Mouse (Mus musculus): ENCODE measurements around the gene Ntrk2. TPM values are rescaled to one million over a fixed set of nuclear protein-coding genes. Genes with fewer than 3 reads are reported as not detected.

The Ntrk2 gene
- 159 and 204 TPM in 2 replicates for polyA plus RNA-seq (2012; ENCODE audit: insufficient read depth, insufficient read length, low replicate concordance, missing spikeins)

- peaks cover 3% of the 10 kb centered on the region; the same call in 1 of the 2 replicates for H3K4me1 ChIP-seq (ENCODE audit: control insufficient read depth, insufficient read depth, low read length)
- TF ChIP-seq POLR2A (IDR thresholded peaks at IDR 0.05; ENCODE audit: insufficient read depth, low read depth, low read length): peak; percentile 34; the same call in 1 of the 2 replicates
- TF ChIP-seq CTCF (IDR thresholded peaks at IDR 0.05; ENCODE audit: insufficient read depth, low read depth, low read length): peak; percentile 73
- under 1% methylated on average over 47 of the region's 47 CpGs for WGBS
- H3K4me3 ChIP-seq (ENCODE audit: insufficient read depth, low read depth, low read length): peak within 1 kb of the TSS; percentile 88
- H3K27ac ChIP-seq (ENCODE audit: insufficient read depth, low read depth, low read length): peak within 1 kb of the TSS; percentile 96
Observed at GRCm38 (mm10) chr13:58806397-58806892, at the start of gene Ntrk2. TSS of gene Ntrk2 (plus strand) at chr13:58806569.

GRCm38 (mm10) chr13:58761003-58761630 lies 45.3 kb upstream of the Ntrk2 start:
- 91% methylated on average over 5 of the region's 5 CpGs for WGBS
- Histone ChIP-seq H3K4me1 (ENCODE audit: control insufficient read depth, insufficient read depth, low read length) (no peaks in the 10 kb centered on the region), H3K4me3 (ENCODE audit: insufficient read depth, low read depth, low read length) (no peak overlapping the region), H3K27ac (ENCODE audit: insufficient read depth, low read depth, low read length) (no peak overlapping the region)
- no peak for TF ChIP-seq POLR2A (IDR thresholded peaks at IDR 0.05; ENCODE audit: insufficient read depth, low read depth, low read length)
- TF ChIP-seq CTCF (IDR thresholded peaks at IDR 0.05; ENCODE audit: insufficient read depth, low read depth, low read length): no peak

GRCm38 (mm10) chr13:58768258-58768657 lies 38.1 kb upstream of the Ntrk2 start:
- H3K4me1 ChIP-seq (ENCODE audit: control insufficient read depth, insufficient read depth, low read length): peaks cover 4% of the 10 kb centered on the region; the same call in 1 of the 2 replicates
- TF ChIP-seq CTCF (IDR thresholded peaks at IDR 0.05; ENCODE audit: insufficient read depth, low read depth, low read length) (no peak), POLR2A (IDR thresholded peaks at IDR 0.05; ENCODE audit: insufficient read depth, low read depth, low read length) (no peak)
- WGBS: 93% methylated on average over 6 of the region's 6 CpGs
- H3K27ac ChIP-seq (ENCODE audit: insufficient read depth, low read depth, low read length): no peak overlapping the region
- no peak overlapping the region for H3K4me3 ChIP-seq (ENCODE audit: insufficient read depth, low read depth, low read length)

- Histone ChIP-seq H3K4me1 (ENCODE audit: control insufficient read depth, insufficient read depth, low read length) (peaks cover 4% of the 10 kb centered on the region; the same call in 1 of the 2 replicates), H3K27ac (ENCODE audit: insufficient read depth, low read depth, low read length) (no peak overlapping the region), H3K4me3 (ENCODE audit: insufficient read depth, low read depth, low read length) (no peak overlapping the region)
- 84% methylated on average over 2 of the region's 2 CpGs for WGBS
- no peak for TF ChIP-seq CTCF (IDR thresholded peaks at IDR 0.05; ENCODE audit: insufficient read depth, low read depth, low read length)
- no peak for TF ChIP-seq POLR2A (IDR thresholded peaks at IDR 0.05; ENCODE audit: insufficient read depth, low read depth, low read length)
Observed at GRCm38 (mm10) chr13:58769438-58769837, 36.9 kb upstream of the Ntrk2 start.

GRCm38 (mm10) chr13:58779261-58779660 lies 27.1 kb upstream of the Ntrk2 start:
- WGBS: 93% methylated on average over 14 of the region's 14 CpGs
- Histone ChIP-seq H3K4me3 (ENCODE audit: insufficient read depth, low read depth, low read length) (no peak overlapping the region), H3K27ac (ENCODE audit: insufficient read depth, low read depth, low read length) (no peak overlapping the region), H3K4me1 (ENCODE audit: control insufficient read depth, insufficient read depth, low read length) (peaks cover 4% of the 10 kb centered on the region; the same call in 1 of the 2 replicates)
- TF ChIP-seq CTCF (IDR thresholded peaks at IDR 0.05; ENCODE audit: insufficient read depth, low read depth, low read length) (no peak), POLR2A (IDR thresholded peaks at IDR 0.05; ENCODE audit: insufficient read depth, low read depth, low read length) (no peak)

GRCm38 (mm10) chr13:58786476-58786875 lies 19.9 kb upstream of the Ntrk2 start:
- no peak overlapping the region for H3K4me3 ChIP-seq (ENCODE audit: insufficient read depth, low read depth, low read length)
- 46% methylated on average over 3 of the region's 3 CpGs for WGBS

GRCm38 (mm10) chr13:58790741-58791140 lies 15.6 kb upstream of the Ntrk2 start:
- WGBS: 85% methylated on average over 7 of the region's 7 CpGs
- H3K4me3 ChIP-seq (ENCODE audit: insufficient read depth, low read depth, low read length): no peak overlapping the region
- H3K27ac ChIP-seq (ENCODE audit: insufficient read depth, low read depth, low read length): no peak overlapping the region
- TF ChIP-seq CTCF (IDR thresholded peaks at IDR 0.05; ENCODE audit: insufficient read depth, low read depth, low read length): no peak
- TF ChIP-seq POLR2A (IDR thresholded peaks at IDR 0.05; ENCODE audit: insufficient read depth, low read depth, low read length): no peak
- peaks cover 2% of the 10 kb centered on the region; the same call in 1 of the 2 replicates for H3K4me1 ChIP-seq (ENCODE audit: control insufficient read depth, insufficient read depth, low read length)

More at GRCm38 (mm10) chr13:58786476-58786875, 19.9 kb upstream of the Ntrk2 start:
- no peak overlapping the region for H3K27ac ChIP-seq (ENCODE audit: insufficient read depth, low read depth, low read length)
- peaks cover 2% of the 10 kb centered on the region; the same call in 1 of the 2 replicates for H3K4me1 ChIP-seq (ENCODE audit: control insufficient read depth, insufficient read depth, low read length)
- TF ChIP-seq CTCF (IDR thresholded peaks at IDR 0.05; ENCODE audit: insufficient read depth, low read depth, low read length): no peak
- no peak for TF ChIP-seq POLR2A (IDR thresholded peaks at IDR 0.05; ENCODE audit: insufficient read depth, low read depth, low read length)

GRCm38 (mm10) chr13:58797386-58797785 lies 9.0 kb upstream of the Ntrk2 start:
- WGBS: 98% methylated on average over 7 of the region's 7 CpGs
- TF ChIP-seq CTCF (IDR thresholded peaks at IDR 0.05; ENCODE audit: insufficient read depth, low read depth, low read length) (no peak), POLR2A (IDR thresholded peaks at IDR 0.05; ENCODE audit: insufficient read depth, low read depth, low read length) (no peak)
- Histone ChIP-seq H3K4me1 (ENCODE audit: control insufficient read depth, insufficient read depth, low read length) (no peaks in the 10 kb centered on the region), H3K27ac (ENCODE audit: insufficient read depth, low read depth, low read length) (no peak overlapping the region), H3K4me3 (ENCODE audit: insufficient read depth, low read depth, low read length) (no peak overlapping the region)

- H3K4me1 ChIP-seq (ENCODE audit: control insufficient read depth, insufficient read depth, low read length): peaks cover 3% of the 10 kb centered on the region; the same call in 1 of the 2 replicates
- H3K4me3 ChIP-seq (ENCODE audit: insufficient read depth, low read depth, low read length): no peak overlapping the region
- TF ChIP-seq POLR2A (IDR thresholded peaks at IDR 0.05; ENCODE audit: insufficient read depth, low read depth, low read length): no peak
- no peak for TF ChIP-seq CTCF (IDR thresholded peaks at IDR 0.05; ENCODE audit: insufficient read depth, low read depth, low read length)
- H3K27ac ChIP-seq (ENCODE audit: insufficient read depth, low read depth, low read length): no peak overlapping the region
- 91% methylated on average over 3 of the region's 3 CpGs for WGBS
Observed at GRCm38 (mm10) chr13:58801291-58801690, 5.1 kb upstream of the Ntrk2 start.

All from olfactory bulb, adult 2 months (tissue).